7 mouse cellular contexts compared by ENCODE assay signal in genomic region chr13:9093316-9094155, GRCm38 (mm10). TPM values are rescaled to one million over a fixed set of nuclear protein-coding genes. Genes with fewer than 3 reads are reported as not detected.
DNase-seq lines count a peak whose midpoint lies in the region; ATAC-seq lines count a peak whose summit lies in the region.

Gene Larp4b, plus strand, starts transcription at chr13:9093881.

- no peaks in the 10 kb centered on the region for H3K36me3 ChIP-seq in embryonic facial prominence, embryonic 10.5 days (replicated peaks)
- H3K36me3 ChIP-seq in limb, embryonic 10.5 days, result no peaks in the 10 kb centered on the region
- H3K36me3 ChIP-seq in midbrain, embryonic 13.5 days, result no peaks in the 10 kb centered on the region

- H3K27ac ChIP-seq in embryonic facial prominence, embryonic 10.5 days (replicated peaks), result peak within 1 kb of the TSS; percentile 92
- H3K27ac ChIP-seq in limb, embryonic 10.5 days, result peak within 1 kb of the TSS; percentile 93
- H3K27ac ChIP-seq in midbrain, embryonic 13.5 days, result peak within 1 kb of the TSS; percentile 91

- peak within 1 kb of the TSS; percentile 99 for H3K4me2 ChIP-seq in midbrain, embryonic 13.5 days (replicated peaks)

- peak; percentile 92 for ATAC-seq in granulocyte monocyte progenitor cell, adult 5-6 weeks (replicated peaks; ENCODE audit: poor library complexity, severe bottlenecking)
- ATAC-seq in midbrain, embryonic 13.5 days, result peak; percentile 100

- peaks cover 20% of the 10 kb centered on the region for H3K4me1 ChIP-seq in embryonic facial prominence, embryonic 10.5 days
- H3K4me1 ChIP-seq in limb, embryonic 10.5 days, result peaks cover 7% of the 10 kb centered on the region
- H3K4me1 ChIP-seq in midbrain, embryonic 13.5 days (replicated peaks), result peaks cover 34% of the 10 kb centered on the region

- peak within 1 kb of the TSS; percentile 97 for H3K9ac ChIP-seq in midbrain, embryonic 13.5 days (replicated peaks)

- peak within 1 kb of the TSS; percentile 100 for H3K4me3 ChIP-seq in embryonic facial prominence, embryonic 10.5 days
- peak within 1 kb of the TSS; percentile 100 for H3K4me3 ChIP-seq in limb, embryonic 10.5 days
- peak within 1 kb of the TSS; percentile 99 for H3K4me3 ChIP-seq in midbrain, embryonic 13.5 days (replicated peaks)

- peak; percentile 98 for DNase-seq in adrenal gland, postnatal 10 days
- DNase-seq in embryonic facial prominence, embryonic 10.5 days (ENCODE audit: low spot score), result peak; percentile 99
- DNase-seq in kidney, adult 11 months, result peak; percentile 97
- peak; percentile 97 for DNase-seq in limb, embryonic 10.5 days (ENCODE audit: low spot score)
- peak; percentile 89 for DNase-seq in spleen, adult 12 weeks (ENCODE audit: low spot score)

- H3K27me3 ChIP-seq in embryonic facial prominence, embryonic 10.5 days (replicated peaks; ENCODE audit: low read depth, poor library complexity, severe bottlenecking), result no peaks in the 10 kb centered on the region
- no peaks in the 10 kb centered on the region for H3K27me3 ChIP-seq in limb, embryonic 10.5 days (ENCODE audit: low read depth, poor library complexity, severe bottlenecking)
- H3K27me3 ChIP-seq in midbrain, embryonic 13.5 days, result no peaks in the 10 kb centered on the region

- no peaks in the 10 kb centered on the region for H3K9me3 ChIP-seq in embryonic facial prominence, embryonic 10.5 days
- H3K9me3 ChIP-seq in limb, embryonic 10.5 days (replicated peaks), result no peaks in the 10 kb centered on the region
- no peaks in the 10 kb centered on the region for H3K9me3 ChIP-seq in midbrain, embryonic 13.5 days

- WGBS in embryonic facial prominence, embryonic 10.5 days, result under 1% methylated on average over 90 of the region's 92 CpGs
- WGBS in limb, embryonic 10.5 days, result under 1% methylated on average over 88 of the region's 92 CpGs
- under 1% methylated on average over 75 of the region's 92 CpGs for WGBS in midbrain, embryonic 13.5 days

RNA-seq across cellular contexts. Expression of gene Larp4b, which starts in this region (rescaled TPM):
- total RNA-seq in adrenal gland, postnatal 10 days (2021), result 10 to 100 TPM; 59.9 to 68.7 TPM
- 34.3 TPM in 2 replicates for polyA plus RNA-seq in embryonic facial prominence, embryonic 10.5 days (2016; fragmentation: Nextera tagmentation; extraction: Ambion mirVana)
- 59.1 and 61.6 TPM in 2 replicates for total RNA-seq in granulocyte monocyte progenitor cell, adult 5-6 weeks (2014; fragmentation: Nextera tagmentation)
- 79.1 and 81.7 TPM in 2 replicates for total RNA-seq in granulocyte monocyte progenitor cell, adult 5-6 weeks (2017)
- 28.9 and 31.0 TPM in 2 replicates for polyA plus RNA-seq in limb, embryonic 10.5 days (2016; fragmentation: Nextera tagmentation; extraction: Ambion mirVana)
- 34.1 and 36.1 TPM in 2 replicates for polyA plus RNA-seq in midbrain, embryonic 13.5 days (2015; fragmentation: Nextera tagmentation; extraction: Ambion mirVana)

Comparison
In these comparisons a context has a peak if more than half of its experiments do, and no peak if none do; other contexts are left out.
1. Peak in every context shown above with its lines: DNase-seq, ATAC-seq, H3K4me3 ChIP-seq and H3K27ac ChIP-seq.